Mouse (Mus musculus) left cerebral cortex, postnatal 25 days (tissue): ENCODE measurements around the gene Abca15. TPM values are rescaled to one million over a fixed set of nuclear protein-coding genes. Genes with fewer than 3 reads are reported as not detected.
A peak's percentile ranks its signal among the peaks of the same experiment; 100 is the strongest.
"Not testable (repeated sequence)": the region's sequence is repeated elsewhere in the genome, so short reads cannot be mapped to it uniquely, and the experiment has no call there.

Source experiments
- DNase-seq, 2 experiments: peaks; one replicate each; pipeline ENCODE4 v3.0.0; 2022; ENCODE audit warnings: low spot score in 2 of 2, mixed read lengths in 1 of 2
- intact Hi-C: fragments of 180-260 bp; cut with DNase I; formaldehyde crosslinking; loops from one replicate; pipeline ENCODE4 v1.15.1; 2025
- total RNA-seq, 2 experiments: library from RNA; stranded (reverse); gene quantifications; 2 replicates each; pipeline ENCODE4 v1.2.3; 2021

Abca15 gene
- not detected for total RNA-seq

DNA sequence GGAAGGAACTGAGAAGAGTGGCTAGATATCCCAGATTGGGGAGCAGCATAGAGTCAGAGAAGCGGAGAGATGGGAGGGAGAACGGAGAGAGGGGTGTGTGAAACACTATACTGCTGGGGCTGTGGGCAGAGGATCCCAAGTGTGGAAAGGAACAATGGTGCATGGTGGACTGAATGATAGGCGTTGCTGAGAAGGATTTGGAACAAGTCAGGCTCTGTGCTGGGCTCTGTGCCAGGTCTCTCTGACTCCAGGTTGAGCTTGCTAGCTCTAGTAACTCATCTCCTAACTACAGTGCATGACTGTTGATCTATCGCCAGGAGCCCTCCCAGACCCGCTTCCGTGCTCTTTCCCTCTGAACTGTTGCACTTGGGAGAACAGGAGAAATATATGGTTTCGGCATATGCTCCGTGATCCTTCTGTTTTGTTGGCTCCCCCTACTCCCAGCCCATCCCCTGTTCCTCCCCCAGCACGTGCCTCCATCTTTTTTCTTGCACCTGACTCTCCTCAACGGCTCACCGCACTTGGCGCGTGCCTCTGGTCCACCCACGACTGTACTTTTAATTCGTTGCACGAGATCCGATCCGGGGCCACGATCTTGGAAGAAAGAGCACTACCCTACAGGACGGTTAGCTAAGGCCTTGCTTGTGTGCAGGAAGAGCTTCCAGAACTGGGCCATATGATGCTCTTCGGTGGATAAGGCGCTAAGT lies at the start of gene Abca15:
Gene Abca15 (plus strand): TSS at position 584 of the 707 bp plus-strand sequence.
- DNase-seq: peak in 1 of 2 experiments; percentile 18
- intact Hi-C loops: loop anchor here (2.0 to 10.0 kb wide), 6 partner anchors 126 to 811 kb away; partner anchors contain the start of genes Abca14, Acsm5, Crym and Dnah3

DNA sequence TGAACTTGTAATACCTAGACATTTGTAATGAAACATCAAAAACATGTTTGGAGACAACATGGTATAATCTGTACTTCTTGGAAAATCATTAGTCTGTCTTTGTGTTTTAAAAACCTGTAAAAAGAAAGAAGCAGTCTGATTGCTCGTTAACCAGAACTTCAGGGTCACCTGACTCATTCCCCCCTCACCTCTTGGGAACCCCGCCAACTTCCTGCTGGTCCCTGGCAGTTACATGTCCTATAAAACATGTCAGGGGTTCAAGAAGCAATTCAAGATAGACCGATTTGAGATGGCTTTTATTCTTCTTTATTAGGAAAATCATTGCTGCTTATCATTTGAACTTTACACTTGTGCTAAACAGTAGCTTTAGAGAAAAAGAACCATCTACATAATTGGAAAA lies 43.2 kb upstream of the Abca15 start:
- intact Hi-C loops: no loop called here
- no peak for DNase-seq

DNA sequence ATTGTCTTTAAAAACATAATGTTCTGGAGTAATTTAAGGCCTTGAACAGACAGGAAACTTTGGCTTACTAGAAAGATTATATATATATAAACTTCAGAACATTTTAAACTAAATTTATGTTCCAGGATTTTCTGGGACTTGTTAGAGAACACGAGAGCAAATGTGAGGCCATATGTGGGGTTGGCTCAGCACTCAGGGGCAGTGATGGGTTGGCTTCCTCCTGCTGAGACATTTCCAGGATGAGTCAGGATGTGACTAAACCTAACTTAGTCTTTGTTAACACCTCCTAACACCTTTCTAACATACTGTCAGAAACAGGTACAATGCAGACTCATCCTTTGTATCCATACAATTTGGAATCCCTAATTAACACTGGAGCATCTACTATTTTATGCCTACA lies 12.4 kb upstream of the Abca15 start:
- intact Hi-C loops: no loop called here
- peak in 1 of 2 experiments; percentile 85 for DNase-seq

DNA sequence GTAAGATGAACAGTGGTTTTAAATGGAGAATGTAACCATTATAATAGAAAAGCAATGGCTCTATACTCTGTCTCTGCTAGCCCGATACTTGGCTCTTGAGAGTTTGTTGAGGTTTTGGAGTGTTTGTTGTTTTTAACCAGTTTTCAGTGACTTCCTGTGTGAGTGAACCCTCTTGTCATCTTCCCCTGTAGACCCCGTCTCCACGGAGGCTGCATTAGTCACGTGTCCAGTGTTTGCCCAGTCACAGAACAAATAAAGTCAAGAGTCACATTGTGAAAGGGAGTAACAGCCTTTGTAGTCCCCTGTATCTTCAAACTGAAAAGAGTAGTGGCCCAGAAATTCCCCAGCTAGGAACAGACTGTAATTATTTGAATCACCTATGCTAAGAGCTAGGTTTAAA lies 5.5 kb upstream of the Abca15 start:
- intact Hi-C loops: loop anchor here (10.0 kb wide), 1 partner anchor 468 kb away; no protein-coding TSS in a partner anchor

DNA sequence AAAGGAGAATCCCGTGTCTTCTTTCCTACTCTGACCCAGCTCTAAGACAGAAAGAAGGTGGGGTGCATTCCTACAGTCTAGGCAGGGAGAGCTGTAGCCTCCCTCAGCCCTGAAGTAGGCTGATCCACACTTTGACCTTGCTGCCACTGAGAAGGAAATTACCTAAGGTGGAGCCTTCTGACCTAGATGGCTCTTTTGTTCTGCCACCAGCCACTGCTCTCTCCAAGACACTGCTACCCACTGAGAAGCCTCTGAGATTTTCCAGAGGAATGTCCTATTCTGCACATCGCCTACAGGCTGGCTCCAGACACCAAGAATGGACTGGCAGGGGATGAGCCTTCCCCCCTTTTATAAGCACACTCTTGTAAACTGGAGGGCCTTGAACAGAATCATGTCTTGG lies 2.6 kb upstream of the Abca15 start:
- intact Hi-C loops: loop anchor here (5.0 to 10.0 kb wide), 5 partner anchors 124 to 809 kb away; partner anchors contain the start of genes Abca14, Acsm5, Crym and Dnah3
- DNase-seq: not testable (repeated sequence)

More for the DNA sequence above, 5.5 kb upstream of the Abca15 start:
- no peak for DNase-seq

DNA sequence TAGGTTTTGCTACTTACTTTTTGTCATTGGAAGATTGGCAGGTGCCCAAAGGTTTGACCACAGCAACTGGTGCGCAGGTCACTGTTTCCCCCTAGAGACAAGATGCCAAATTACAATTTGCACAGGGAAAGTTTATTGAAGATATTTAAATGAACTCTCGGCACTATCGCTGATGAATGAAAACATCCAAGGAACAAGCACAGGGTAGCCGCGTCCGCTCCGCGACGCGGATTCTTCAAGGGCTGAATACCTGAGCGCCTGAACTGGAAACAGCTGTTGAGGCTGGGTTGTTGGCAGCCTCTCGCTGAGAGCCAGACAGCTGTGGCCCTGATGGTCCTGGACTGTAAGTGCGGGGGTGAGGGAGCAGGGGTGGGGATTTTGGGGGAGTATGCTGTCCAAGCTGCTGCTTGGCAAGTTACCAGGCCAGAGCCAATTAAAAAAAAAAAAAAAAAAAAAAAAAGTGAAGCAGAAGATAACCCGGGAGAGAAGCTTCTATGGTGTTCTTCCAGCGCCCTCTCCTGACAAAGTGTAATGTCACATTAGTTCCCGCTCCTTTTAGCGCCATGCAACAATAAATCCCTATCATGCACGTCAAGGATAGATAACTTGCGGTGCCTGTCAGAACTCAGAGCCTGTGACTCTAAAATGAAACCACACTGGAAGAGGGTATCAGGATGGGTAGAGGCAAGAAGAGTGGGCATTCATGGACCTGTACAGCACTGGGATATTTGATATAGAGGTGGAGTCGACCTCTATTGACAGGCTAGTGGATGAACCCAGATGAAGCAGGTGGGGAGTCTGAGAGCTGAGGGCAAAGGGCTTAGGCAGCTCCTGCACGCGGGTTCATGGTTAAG lies 1.0 kb upstream of the Abca15 start:
- peak; percentile 22 to 59 for DNase-seq
- intact Hi-C loops: loop anchor here (2.0 to 10.0 kb wide), 6 partner anchors 125 to 810 kb away; partner anchors contain the start of genes Abca14, Acsm5, Crym and Dnah3

DNA sequence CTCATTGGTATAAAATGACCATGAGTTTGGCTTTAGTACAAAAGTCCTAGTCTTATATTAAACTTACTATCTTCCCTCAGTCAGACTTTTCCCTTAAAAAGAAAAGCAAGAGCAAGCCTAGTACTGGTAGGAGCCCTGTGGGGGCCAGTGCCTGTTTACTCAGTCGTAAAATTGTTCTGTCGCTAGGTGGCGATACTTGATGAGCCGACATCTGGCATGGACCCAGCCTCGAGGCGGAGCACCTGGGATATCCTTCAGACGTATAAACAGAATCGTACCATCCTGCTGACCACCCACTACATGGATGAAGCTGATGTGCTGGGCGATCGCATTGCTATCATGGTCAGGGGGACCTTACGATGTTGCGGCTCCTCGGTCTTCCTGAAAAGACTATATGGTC lies 32.7 kb downstream of the Abca15 start:
- intact Hi-C loops: no loop called here
- DNase-seq: no peak

DNA sequence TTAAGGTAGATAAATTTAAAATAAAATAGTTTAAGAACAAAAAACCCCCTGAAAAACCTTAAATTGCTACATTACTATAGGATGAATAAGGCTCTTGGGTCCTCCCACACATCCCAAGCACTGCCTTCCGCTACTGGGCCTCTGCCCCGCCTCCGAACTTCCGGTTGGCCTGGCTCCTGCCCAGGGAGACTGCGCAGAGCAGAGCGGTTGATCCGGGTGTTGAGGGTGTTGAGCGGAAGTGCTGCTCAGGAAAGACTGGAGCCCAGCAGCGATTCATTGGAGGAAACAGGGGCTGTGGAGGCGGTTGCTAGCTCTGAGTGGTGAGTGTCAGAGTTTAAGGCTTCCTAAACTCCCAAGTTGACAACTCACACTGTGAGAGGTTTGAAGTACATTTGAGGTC lies 81.0 kb downstream of the Abca15 start, which contains the start of gene Abca16:
Gene Abca16 (plus strand): TSS at position 201 of the 400 bp plus-strand sequence.
- no peak for DNase-seq
- intact Hi-C loops: no loop called here

DNA sequence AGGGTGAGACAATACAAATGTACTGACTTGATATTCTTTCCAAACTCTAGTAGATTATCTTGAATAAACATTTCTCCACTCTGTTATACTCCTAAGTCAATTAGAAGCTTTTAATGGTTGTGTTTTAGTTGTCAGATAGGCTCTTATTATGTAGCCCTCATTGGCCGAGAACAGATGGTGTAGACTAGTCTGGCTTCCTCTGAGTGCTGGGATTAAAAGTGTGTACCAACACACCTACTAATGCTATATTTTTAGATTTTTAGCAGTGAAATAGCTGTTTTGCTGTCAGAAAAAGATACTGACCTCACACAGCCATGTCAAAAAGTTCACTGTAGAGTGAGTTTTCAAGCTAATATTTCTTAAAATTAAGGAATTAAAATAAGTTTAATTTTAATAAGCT lies 83.9 kb downstream of the Abca15 start:
- no peak for DNase-seq
- intact Hi-C loops: no loop called here

DNA sequence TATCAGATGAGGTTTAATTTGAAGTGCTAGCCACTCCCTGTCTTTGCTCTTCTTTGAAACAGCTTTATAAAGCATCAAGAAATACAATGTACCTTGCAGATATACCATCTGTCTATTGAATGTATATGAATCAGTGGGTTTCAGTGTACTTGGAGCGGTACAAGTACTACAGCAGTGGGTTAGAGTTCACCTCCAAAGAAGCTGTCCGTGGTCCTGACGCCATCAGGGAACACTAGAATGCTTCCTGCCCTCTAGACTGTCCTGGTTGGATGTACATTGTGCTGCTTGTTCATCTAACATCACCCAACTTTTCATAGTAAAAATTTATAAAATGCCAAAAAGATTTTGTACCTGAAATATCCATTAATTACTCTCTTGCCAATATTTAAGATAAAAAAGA lies 98.2 kb downstream of the Abca15 start:
- intact Hi-C loops: no loop called here

DNA sequence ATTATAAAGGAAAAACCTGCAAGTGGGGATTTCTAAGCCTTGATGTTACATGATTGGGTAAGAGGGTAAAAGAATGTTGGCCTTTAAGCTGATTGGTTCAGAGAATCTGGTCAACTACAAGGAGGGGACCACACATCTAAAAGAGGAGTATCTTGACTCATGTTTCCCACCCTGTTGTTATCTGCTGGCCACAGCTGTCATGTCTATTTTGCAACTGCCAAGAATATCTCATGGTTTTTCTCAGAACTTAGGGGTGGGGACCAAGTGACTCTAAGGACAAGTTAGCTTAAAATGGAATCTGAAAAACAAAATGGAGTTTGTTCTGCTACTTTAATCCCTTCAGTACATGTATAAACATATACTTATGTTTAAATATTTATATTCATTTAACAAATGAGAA lies 103.0 kb downstream of the Abca15 start:
- intact Hi-C loops: no loop called here
- no peak for DNase-seq

More for the DNA sequence above, 98.2 kb downstream of the Abca15 start:
- DNase-seq: no peak

Other genes starting within 250 kb of the Abca15 start
- gene Dnah3, start 233.4 kb upstream of the Abca15 start, total RNA-seq: under 1 TPM; 0.09 to 0.14 TPM
- gene Tmem159, start 226.3 kb upstream of the Abca15 start, total RNA-seq: 10 to 100 TPM; 11.4 to 12.6 TPM
- gene Zp2, start 183.4 kb upstream of the Abca15 start, total RNA-seq: not detected
- gene Anks4b, start 154.8 kb upstream of the Abca15 start, total RNA-seq: under 1 TPM; 0.21 to 0.34 TPM
- 100 to 1,000 TPM in 1 of 2 experiments, 10 to 100 TPM in 1; 93.0 to 101 TPM for gene Crym, start 126.6 kb upstream of the Abca15 start, total RNA-seq
- gene Abca14, start 124.7 kb upstream of the Abca15 start, total RNA-seq: not detected
- gene Abca16, start 81.0 kb downstream of the Abca15 start, total RNA-seq: not detected